Mouse (Mus musculus) adrenal gland (tissue): Measurements from ENCODE around the gene Gdpd2.

ENCODE experiments used
- intact Hi-C: fragments of 180-260 bp; cut with DNase I; formaldehyde crosslinking; loops from one replicate; pipeline ENCODE4 v1.15.1; 2025

Gdpd2 gene

DNA sequence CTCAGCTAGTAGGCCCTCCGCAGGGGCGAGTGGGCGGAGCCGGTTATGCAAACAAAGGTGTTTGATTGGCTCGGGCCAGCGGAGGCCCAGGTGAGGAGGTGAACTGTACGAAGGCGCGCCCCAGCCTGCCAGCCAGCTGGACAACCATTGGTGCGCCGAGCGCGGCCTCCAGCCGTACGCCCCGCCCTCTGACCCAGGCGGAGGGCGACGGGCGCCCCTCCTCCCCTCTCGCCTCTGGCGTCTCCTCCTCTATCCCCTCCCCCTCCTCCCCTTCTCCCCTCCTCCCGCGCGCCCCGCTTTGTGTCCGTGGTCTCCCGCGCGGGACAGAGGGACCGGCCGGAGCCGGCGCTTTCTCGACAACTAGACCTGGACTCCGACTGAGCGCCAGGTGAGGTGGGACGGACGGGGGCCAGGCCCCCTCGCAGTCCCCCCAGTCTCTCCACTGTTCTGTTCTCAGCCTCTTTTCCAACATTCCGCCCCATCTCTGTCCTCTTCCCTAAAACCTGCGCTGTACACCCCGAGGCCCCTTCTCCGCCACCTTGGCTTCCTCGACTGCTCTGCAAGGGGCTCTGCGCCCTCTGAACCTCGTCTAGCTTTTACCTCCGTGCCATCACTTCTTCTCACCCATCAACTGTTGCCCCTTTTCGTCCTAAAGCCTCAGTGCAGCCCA lies 47.4 kb downstream of the Gdpd2 start:
- intact Hi-C loops = loop anchor here (10.0 kb wide), 3 partner anchors 108 to 348 kb away; no protein-coding TSS in a partner anchor

DNA sequence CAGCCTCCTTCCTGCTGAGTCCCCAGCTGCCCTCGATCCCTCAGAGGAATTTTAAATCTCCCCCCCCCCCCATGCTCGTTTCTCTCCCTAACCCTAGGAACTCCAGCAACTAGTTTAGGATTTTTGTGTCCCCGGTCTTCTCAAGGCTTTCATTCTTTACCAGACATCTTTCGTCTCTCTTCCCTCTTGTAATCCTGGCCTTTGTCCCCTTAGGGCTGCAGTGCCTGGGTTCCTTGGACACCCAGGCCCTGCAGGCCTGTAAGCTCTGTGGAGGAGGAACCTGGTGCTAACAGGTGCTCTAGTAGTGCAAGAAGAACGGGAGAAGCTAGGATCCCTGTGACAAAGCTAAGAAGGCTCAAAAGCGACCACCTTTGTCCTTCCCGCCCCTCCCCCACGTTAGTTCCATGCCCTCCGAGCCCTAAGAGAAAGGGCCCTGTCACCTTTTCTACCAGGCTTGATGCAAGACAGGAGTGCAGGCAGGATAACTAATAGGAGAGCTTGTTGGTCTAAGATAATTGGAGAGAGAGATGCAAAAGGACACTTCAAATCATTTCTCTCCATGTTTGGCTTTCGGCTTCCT lies 48.1 kb downstream of the Gdpd2 start:
- intact Hi-C loops = loop anchor here (10.0 kb wide), 3 partner anchors 107 to 347 kb away; no protein-coding TSS in a partner anchor

DNA sequence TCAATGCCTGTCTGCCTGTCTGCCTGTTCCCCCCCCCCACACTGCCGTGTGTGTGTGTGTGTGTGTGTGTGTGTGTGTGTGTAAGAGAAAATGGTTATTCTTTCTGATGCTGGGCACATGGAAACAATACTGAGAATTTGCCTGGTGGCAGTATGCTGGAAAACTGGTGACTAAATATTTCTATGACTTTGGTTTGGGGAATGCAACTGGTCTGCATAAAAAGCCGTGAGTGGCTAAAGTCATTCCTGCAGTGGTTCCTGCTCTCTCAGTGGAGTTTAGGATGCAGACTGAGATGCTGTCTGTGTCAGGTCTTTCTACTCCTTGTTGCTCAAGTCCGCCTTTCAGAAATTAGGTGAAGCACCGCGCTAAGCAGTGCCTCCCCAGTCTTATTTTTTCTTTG lies 48.7 kb downstream of the Gdpd2 start:
- intact Hi-C loops = loop anchor here (10.0 kb wide), 3 partner anchors 106 to 346 kb away; no protein-coding TSS in a partner anchor
